Mouse (Mus musculus) cerebellum, adult 2 months (tissue): ENCODE results near the gene Tubb2b. TPM values are rescaled to one million over a fixed set of nuclear protein-coding genes. Genes with fewer than 3 reads are reported as not detected.

Source experiments
- DNase-seq, 2 experiments: peaks; one replicate each; pipeline ENCODE4 v3.0.0; 2021
- H3K27ac ChIP-seq: fragments of 200-500 bp; 2 replicates; pipeline ENCODE4 v1.5.1; 2012; ENCODE audit warnings: low read length, control low read depth, inconsistent platforms; ENCODE audit not compliant: insufficient read depth
- H3K27me3 ChIP-seq: fragments of 200-500 bp; 2 replicates; pipeline ENCODE4 v1.6.1; 2012; ENCODE audit warnings: inconsistent platforms, mild to moderate bottlenecking, low read length, moderate library complexity; ENCODE audit not compliant: control insufficient read depth, insufficient read depth
- H3K4me1 ChIP-seq: fragments of 200-500 bp; 2 replicates; pipeline ENCODE4 v1.6.1; 2011; ENCODE audit warnings: low read length; ENCODE audit not compliant: control insufficient read depth, insufficient read depth
- H3K4me3 ChIP-seq: fragments of 200-500 bp; replicated peaks from 2 replicates; pipeline ENCODE3; 2011; ENCODE audit warnings: mild to moderate bottlenecking, low read depth, low read length, control low read depth; ENCODE audit not compliant: insufficient read depth
- CTCF ChIP-seq: fragments of 200-500 bp; IDR thresholded peaks from 2 replicates; pipeline ENCODE4 v1.5.1; 2011; ENCODE audit warnings: low read depth, mild to moderate bottlenecking, control low read depth, low read length, moderate library complexity, borderline replicate concordance; ENCODE audit not compliant: insufficient read depth
- POLR2A ChIP-seq: fragments of 200-500 bp; IDR thresholded peaks from 2 replicates; pipeline ENCODE4 v1.6.1; 2011; ENCODE audit warnings: low read length, control low read depth, borderline replicate concordance; ENCODE audit not compliant: insufficient read depth
- WGBS: fragments of 180-500 bp; shearing (Covaris S2); methylation state at CpG from one replicate; pipeline ENCODE4 v1.1.7; 2018; 5-methylcytosine and 5-hydroxymethylcytosine counted together
- polyA plus RNA-seq: library from polyadenylated mRNA; depleted of rRNA; stranded (reverse); fragments of >200 nt; gene quantifications from 2 replicates; pipeline ENCODE4 v1.2.3, GENCODE M21; 2012

Gene Tubb2b
- polyA plus RNA-seq, 1 experiment: 224 TPM

DNA sequence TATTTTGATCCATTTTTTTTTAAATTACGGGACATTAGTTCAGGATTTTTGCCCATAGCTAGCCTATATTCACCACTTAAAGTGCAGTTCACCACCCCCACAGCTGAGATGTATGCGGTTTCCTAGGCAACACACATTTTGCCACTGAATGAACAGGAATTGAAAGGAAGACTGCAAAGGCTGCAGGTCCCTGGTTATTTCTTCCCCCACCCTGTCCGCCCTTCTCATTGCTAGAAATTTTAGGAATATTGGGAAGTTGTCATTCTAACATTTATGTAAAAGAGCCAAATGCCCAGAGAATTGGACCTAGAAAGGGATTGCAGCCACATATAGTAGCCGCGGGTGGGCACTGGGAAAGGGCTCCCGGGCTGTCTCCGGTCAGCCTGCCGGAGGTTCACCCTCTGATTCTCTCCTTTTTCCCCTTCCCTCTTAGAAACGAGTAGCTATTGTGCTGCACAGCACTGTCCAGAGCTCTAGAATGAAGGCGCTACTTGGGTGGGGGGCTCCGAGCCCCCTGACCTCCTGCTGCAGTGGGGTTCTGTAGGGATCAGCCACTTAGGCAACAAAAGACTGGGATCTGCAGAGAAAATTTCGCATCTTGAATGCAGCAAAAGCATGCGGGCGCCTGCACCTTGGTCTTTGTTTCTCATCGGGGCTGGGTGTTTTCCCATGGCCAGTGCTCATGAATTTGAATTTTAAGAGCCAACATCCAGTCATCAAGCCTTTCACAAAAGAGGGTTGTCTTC, 3.2 kb upstream of the Tubb2b start:
- TF ChIP-seq POLR2A: no peak
- TF ChIP-seq CTCF: no peak
- no peak for DNase-seq
- 26% methylated on average over 15 of the region's 15 CpGs for WGBS
- Histone ChIP-seq H3K4me3 (peak overlapping the region; percentile 2), H3K4me1 (peaks cover 14% of the 10 kb centered on the region), H3K27ac (no peak overlapping the region), H3K27me3 (no peaks in the 10 kb centered on the region)

DNA sequence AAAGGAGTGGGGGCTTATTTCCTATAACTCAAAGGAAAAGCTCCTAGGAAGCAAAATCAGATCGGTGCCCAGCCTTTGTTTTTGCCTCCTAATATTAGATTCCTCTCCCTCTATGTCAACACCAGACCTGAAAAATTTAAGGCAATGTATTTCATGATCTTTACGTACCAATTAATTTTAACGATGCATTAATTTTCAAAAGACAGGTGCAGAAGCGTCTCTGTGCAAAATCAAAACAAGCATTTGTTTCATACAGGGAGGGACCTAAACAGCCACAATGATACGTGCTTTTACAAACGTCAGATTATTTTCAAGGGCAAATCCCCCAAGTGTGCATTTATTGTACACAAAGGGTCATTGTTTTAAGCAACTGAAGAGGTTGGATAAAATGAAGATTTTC, 2.6 kb upstream of the Tubb2b start:
- Histone ChIP-seq H3K27ac (no peak overlapping the region), H3K27me3 (no peaks in the 10 kb centered on the region), H3K4me1 (peaks cover 14% of the 10 kb centered on the region), H3K4me3 (no peak overlapping the region)
- TF ChIP-seq POLR2A: no peak
- no peak for TF ChIP-seq CTCF
- 62% methylated on average over 6 of the region's 6 CpGs for WGBS
- DNase-seq: no peak

- Histone ChIP-seq H3K4me1 (peaks cover 14% of the 10 kb centered on the region), H3K4me3 (no peak overlapping the region), H3K27me3 (no peaks in the 10 kb centered on the region), H3K27ac (no peak overlapping the region)
- 50% methylated on average over 15 of the region's 15 CpGs for WGBS
- TF ChIP-seq POLR2A: no peak
- TF ChIP-seq CTCF: no peak
- DNase-seq: no peak
Observed at GRCm38 (mm10) chr13:34132299-34132698, 2.0 kb upstream of the Tubb2b start.

DNA sequence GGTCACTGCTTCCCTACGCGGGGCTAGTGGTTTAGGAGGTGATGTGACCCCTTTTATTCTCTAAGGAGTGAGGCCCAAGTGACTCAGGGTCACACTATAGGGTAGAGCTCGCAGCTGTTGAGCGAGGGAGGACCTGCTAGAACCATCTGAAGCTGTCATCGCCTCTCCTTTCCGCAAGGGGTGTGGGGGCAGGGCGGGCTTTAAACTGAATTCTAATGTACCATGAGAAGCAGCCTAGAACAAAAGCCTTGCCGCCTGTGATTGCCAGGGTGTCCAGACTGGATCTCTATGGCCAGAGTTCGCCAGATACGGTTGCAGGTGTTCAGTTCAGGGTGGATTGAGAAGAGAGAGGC, 1.4 kb upstream of the Tubb2b start:
- TF ChIP-seq POLR2A (no peak), CTCF (no peak)
- 33% methylated on average over 10 of the region's 10 CpGs for WGBS
- peak overlapping the region; percentile 53 for H3K4me3 ChIP-seq
- H3K4me1 ChIP-seq: peaks cover 11% of the 10 kb centered on the region
- H3K27me3 ChIP-seq: no peaks in the 10 kb centered on the region
- DNase-seq: peak in 1 of 2 experiments; percentile 25
- H3K27ac ChIP-seq: no peak overlapping the region

- no peak for DNase-seq
- 14% methylated on average over 24 of the region's 24 CpGs for WGBS
- Histone ChIP-seq H3K4me1 (peaks cover 9% of the 10 kb centered on the region; the same call in 1 of the 2 replicates), H3K27me3 (no peaks in the 10 kb centered on the region), H3K4me3 (peak overlapping the region; percentile 55), H3K27ac (no peak overlapping the region)
- TF ChIP-seq CTCF: no peak
- TF ChIP-seq POLR2A: no peak
Observed at GRCm38 (mm10) chr13:34131011-34131707, 893 bp upstream of the Tubb2b start.

DNA sequence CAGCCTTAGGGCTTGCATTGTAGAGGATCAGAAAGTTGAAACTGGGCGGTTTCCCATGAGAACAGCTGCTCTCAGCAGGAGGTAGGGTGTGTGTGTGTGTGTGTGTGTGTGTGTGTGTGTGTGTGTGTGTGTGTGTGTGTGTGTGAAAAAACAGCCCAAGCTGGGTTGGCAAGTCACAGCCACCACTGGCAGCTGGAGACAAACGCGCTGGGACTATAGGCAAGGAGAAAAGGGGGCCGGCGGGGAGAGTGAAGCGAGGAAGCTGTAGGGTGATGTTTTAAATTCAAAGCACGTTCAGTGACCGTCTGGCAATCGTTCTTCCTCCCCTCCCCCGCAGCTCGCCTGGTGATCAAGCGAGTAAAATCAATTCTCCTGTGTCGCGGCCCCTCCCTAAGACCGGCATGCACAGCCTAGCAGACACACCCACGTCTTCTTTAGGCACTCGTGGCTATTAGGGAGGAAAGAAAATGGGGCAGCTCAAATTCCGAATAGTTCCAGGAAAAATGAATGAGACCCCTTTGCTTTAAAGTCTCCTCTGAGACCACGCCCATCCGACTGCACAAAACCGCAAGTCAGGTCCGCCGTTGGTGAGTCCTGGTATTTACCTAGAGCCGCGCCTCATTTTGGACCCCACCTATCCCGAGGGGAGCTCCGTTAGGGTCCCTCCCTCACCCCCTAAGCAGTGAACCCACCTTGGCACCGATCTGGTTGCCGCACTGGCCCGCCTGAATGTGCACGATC, 611 bp downstream of the Tubb2b start:
- Histone ChIP-seq H3K4me3 (peak overlapping the region; percentile 55), H3K27me3 (no peaks in the 10 kb centered on the region), H3K4me1 (peaks cover 9% of the 10 kb centered on the region; the same call in 1 of the 2 replicates), H3K27ac (no peak overlapping the region)
- WGBS: 3% methylated on average over 31 of the region's 31 CpGs
- no peak for DNase-seq
- no peak for TF ChIP-seq POLR2A
- no peak for TF ChIP-seq CTCF

GRCm38 (mm10) chr13:34128276-34129114, 1.8 kb downstream of the Tubb2b start:
- DNase-seq: no peak
- Histone ChIP-seq H3K27ac (no peak overlapping the region), H3K27me3 (no peaks in the 10 kb centered on the region), H3K4me1 (peaks cover 9% of the 10 kb centered on the region; the same call in 1 of the 2 replicates), H3K4me3 (no peak overlapping the region)
- 70% methylated on average over 9 of the region's 9 CpGs for WGBS
- TF ChIP-seq POLR2A: no peak
- no peak for TF ChIP-seq CTCF
